Mouse (Mus musculus) megakaryocyte, embryonic 14.5 days (primary cell): ENCODE results near the gene Mst1.

Experiments
- FLI1 ChIP-seq: IDR thresholded peaks from 2 replicates; pipeline ENCODE4 v1.6.1; 2012; ENCODE audit warnings: low read length, inconsistent platforms, mixed read lengths
- GATA1 ChIP-seq: IDR thresholded peaks from 3 replicates; pipeline ENCODE4 v1.6.1; 2012; ENCODE audit warnings: mixed read lengths, low read length, inconsistent platforms, borderline replicate concordance

GRCm38 (mm10) chr9:108111593-108112121 lies 31.4 kb downstream of the Mst1 start:
- no peak for TF ChIP-seq GATA1
- no peak for TF ChIP-seq FLI1
